Mouse (Mus musculus): ENCODE measurements around the gene Kmt2c. TPM values are rescaled to one million over a fixed set of nuclear protein-coding genes. Genes with fewer than 3 reads are reported as not detected.

The Kmt2c gene
- total and polyA plus RNA-seq, 3 experiments: 23.8 to 34.0 (median 26.2) TPM

DNA sequence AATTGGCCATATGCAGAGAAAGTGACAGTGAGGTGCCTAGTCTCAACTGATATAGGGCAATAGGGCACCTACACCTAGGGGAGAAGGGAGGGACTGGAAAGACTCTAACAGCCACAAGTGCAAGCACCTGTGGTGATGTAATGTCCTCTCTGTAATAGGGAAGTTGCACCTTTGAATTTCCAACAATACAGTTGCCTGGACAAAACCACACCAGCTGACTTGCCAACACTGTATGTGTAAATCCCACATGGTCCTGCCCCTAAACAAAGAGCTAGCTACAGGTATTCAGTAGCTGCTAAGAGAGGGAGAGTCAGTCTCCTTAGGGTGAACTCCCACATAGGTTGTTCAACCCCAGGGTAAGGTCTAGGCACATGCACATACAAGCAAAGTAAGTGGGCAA lies 41.8 kb upstream of the Kmt2c start:
- no peak overlapping the region for H3K9ac ChIP-seq (ENCODE audit: control insufficient read depth, low read depth, low read length, poor library complexity, severe bottlenecking)
- no peaks in the 10 kb centered on the region for H3K27me3 ChIP-seq (ENCODE audit: control insufficient read depth in 1 of 2, insufficient read depth in 2 of 2, low read length in 2 of 2)
- no peak overlapping the region for H3K4me3 ChIP-seq (ENCODE audit: control insufficient read depth in 1 of 2, insufficient read depth in 1 of 2, low read depth in 2 of 2, low read length in 2 of 2)
- H3K9me3 ChIP-seq (replicated peaks; ENCODE audit: insufficient read depth, low read length): no peaks in the 10 kb centered on the region
- no peaks in the 10 kb centered on the region; a peak in 1 of 4 replicates for H3K36me3 ChIP-seq (ENCODE audit: control insufficient read depth in 1 of 2, insufficient read depth in 2 of 2, low read length in 2 of 2)
- no peak for TF ChIP-seq SMC3 (IDR thresholded peaks at IDR 0.05; ENCODE audit: low read depth, low read length)
- TF ChIP-seq SIN3A (IDR thresholded peaks at IDR 0.05; ENCODE audit: low read length): no peak
- no peak for TF ChIP-seq ELF1 (IDR thresholded peaks at IDR 0.05; ENCODE audit: low read depth, low read length)
- no peak for TF ChIP-seq CHD2 (IDR thresholded peaks at IDR 0.05; ENCODE audit: low read length)
- TF ChIP-seq CTCF (IDR thresholded peaks at IDR 0.05 in 2 of 3, conservative IDR thresholded peaks at IDR 0.05 in 1 of 3; ENCODE audit: control insufficient read depth in 1 of 3, insufficient read depth in 1 of 3, low read depth in 2 of 3, low read length in 3 of 3, poor library complexity in 1 of 3, severe bottlenecking in 1 of 3): no peak
- TF ChIP-seq JUND (IDR thresholded peaks at IDR 0.05; ENCODE audit: low read depth, low read length): no peak
- no peak for TF ChIP-seq CHD1 (IDR thresholded peaks at IDR 0.05; ENCODE audit: low read depth, low read length)
- TF ChIP-seq POLR2AphosphoS5 (IDR thresholded peaks at IDR 0.05; ENCODE audit: borderline replicate concordance, low read depth, low read length): no peak
- no peak for TF ChIP-seq ZMIZ1 (IDR thresholded peaks at IDR 0.05; ENCODE audit: low read depth, low read length)
- no peak for TF ChIP-seq ZNF384 (IDR thresholded peaks at IDR 0.05; ENCODE audit: low read depth, low read length)
- TF ChIP-seq USF2 (IDR thresholded peaks at IDR 0.05; ENCODE audit: borderline replicate concordance in 1 of 2, insufficient read depth in 1 of 2, low read depth in 1 of 2, low read length in 2 of 2): no peak
- TF ChIP-seq TBP (IDR thresholded peaks at IDR 0.05; ENCODE audit: low read depth, low read length): no peak
- TF ChIP-seq ETS1 (IDR thresholded peaks at IDR 0.05; ENCODE audit: low read depth, low read length): no peak
- TF ChIP-seq RAD21 (IDR thresholded peaks at IDR 0.05; ENCODE audit: low read depth, low read length): no peak
- no peak for TF ChIP-seq MAZ (IDR thresholded peaks at IDR 0.05; ENCODE audit: low read depth, low read length)
- no peak for TF ChIP-seq BHLHE40 (IDR thresholded peaks at IDR 0.05; ENCODE audit: borderline replicate concordance, low read depth, low read length)
- no peak for TF ChIP-seq TCF12 (IDR thresholded peaks at IDR 0.05; ENCODE audit: low read depth, low read length)
- peaks cover 0 to 5% of the 10 kb centered on the region in 2 experiments; a peak in 1 of 4 replicates for H3K4me1 ChIP-seq (ENCODE audit: control insufficient read depth in 1 of 2, insufficient read depth in 2 of 2, low read length in 2 of 2)
- DNase-seq (ENCODE audit: low read depth, low spot score): no peak
- H3K27ac ChIP-seq (ENCODE audit: control insufficient read depth, low read depth, low read length): no peak overlapping the region
- no peaks in the 10 kb centered on the region for H3K79me2 ChIP-seq (ENCODE audit: control insufficient read depth, insufficient read depth, low read length, poor library complexity)

DNA sequence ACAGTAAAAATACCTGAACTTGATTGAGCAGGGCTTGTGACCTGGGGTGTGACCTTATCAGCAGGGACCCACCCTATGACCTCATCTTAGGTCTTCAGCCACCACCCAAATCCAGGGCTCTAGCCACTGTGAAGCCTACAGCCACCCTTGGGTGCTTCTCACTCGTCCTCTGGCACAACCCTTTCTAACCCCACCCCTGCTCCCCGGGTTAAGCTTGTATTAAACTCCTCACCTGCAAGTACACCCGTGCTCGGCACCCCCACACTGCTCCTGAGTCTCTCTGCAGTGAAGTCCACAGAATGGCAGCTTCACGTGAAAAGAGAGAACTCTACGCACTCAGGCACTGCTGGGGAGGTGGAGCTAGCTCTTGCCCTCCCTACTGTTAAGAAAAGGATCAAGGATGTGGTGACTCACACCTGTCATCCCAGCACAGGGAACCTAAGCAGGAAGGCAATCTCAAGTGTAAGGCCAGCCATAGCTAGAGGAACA lies 38.4 kb upstream of the Kmt2c start:
- Histone ChIP-seq H3K36me3 (ENCODE audit: control insufficient read depth in 1 of 2, insufficient read depth in 2 of 2, low read length in 2 of 2) (peaks cover 0 to 11% of the 10 kb centered on the region in 2 experiments; a peak in 2 of 4 replicates), H3K79me2 (ENCODE audit: control insufficient read depth, insufficient read depth, low read length, poor library complexity) (no peaks in the 10 kb centered on the region; the same call in 1 of the 2 replicates), H3K27ac (ENCODE audit: control insufficient read depth, low read depth, low read length) (no peak overlapping the region), H3K4me3 (ENCODE audit: control insufficient read depth in 1 of 2, insufficient read depth in 1 of 2, low read depth in 2 of 2, low read length in 2 of 2) (no peak overlapping the region), H3K27me3 (ENCODE audit: control insufficient read depth in 1 of 2, insufficient read depth in 2 of 2, low read length in 2 of 2) (no peaks in the 10 kb centered on the region), H3K9ac (ENCODE audit: control insufficient read depth, low read depth, low read length, poor library complexity, severe bottlenecking) (no peak overlapping the region), H3K4me1 (ENCODE audit: control insufficient read depth in 1 of 2, insufficient read depth in 2 of 2, low read length in 2 of 2) (peaks cover 5 to 14% of the 10 kb centered on the region in 2 experiments), H3K9me3 (replicated peaks; ENCODE audit: insufficient read depth, low read length) (no peaks in the 10 kb centered on the region)
- no peak for TF ChIP-seq NELFE (IDR thresholded peaks at IDR 0.05; ENCODE audit: low read depth, low read length)
- no peak for DNase-seq (ENCODE audit: low read depth, low spot score)
